Mouse (Mus musculus) limb, embryonic 15.5 days (tissue): ENCODE data around the gene Cdk2. TPM values are rescaled to one million over a fixed set of nuclear protein-coding genes. Genes with fewer than 3 reads are reported as not detected.

Source experiments
- ATAC-seq: fragments of 200-750 bp; cut with Nextera tagmentation; 2 replicates; pipeline ENCODE4 v1.8.0; 2017; ENCODE audit warnings: low read depth, moderate TSS enrichment; ENCODE audit not compliant: insufficient number of reproducible peaks, low FRiP score, low TSS enrichment
- H3K27ac ChIP-seq: fragments of 300-500 bp; sonication (generic); 2 replicates; pipeline ENCODE4 v1.5.1; 2015; ENCODE audit warnings: moderate library complexity, mild to moderate bottlenecking, inconsistent platforms
- H3K27me3 ChIP-seq: fragments of 300-500 bp; sonication (generic); 2 replicates; pipeline ENCODE4 v1.6.1; 2015; ENCODE audit warnings: inconsistent platforms
- H3K36me3 ChIP-seq: fragments of 300-500 bp; sonication (generic); 2 replicates; pipeline ENCODE4 v1.6.1; 2015; ENCODE audit warnings: inconsistent platforms
- H3K4me1 ChIP-seq: fragments of 300-500 bp; sonication (generic); 2 replicates; pipeline ENCODE4 v1.6.1; 2015; ENCODE audit warnings: inconsistent platforms
- H3K4me2 ChIP-seq: fragments of 300-500 bp; sonication (generic); 2 replicates; pipeline ENCODE4 v1.6.1; 2015; ENCODE audit warnings: mild to moderate bottlenecking, inconsistent platforms
- H3K4me3 ChIP-seq: fragments of 300-500 bp; sonication (generic); 2 replicates; pipeline ENCODE4 v1.5.1; 2015; ENCODE audit warnings: mild to moderate bottlenecking, inconsistent platforms
- H3K9ac ChIP-seq: fragments of 300-500 bp; sonication (generic); 2 replicates; pipeline ENCODE4 v1.6.1; 2015; ENCODE audit warnings: inconsistent platforms
- H3K9me3 ChIP-seq: fragments of 300-500 bp; sonication (generic); 2 replicates; pipeline ENCODE4 v1.6.1; 2016; ENCODE audit warnings: inconsistent platforms
- WGBS: fragments of 180-500 bp; shearing (Covaris S2); methylation state at CpG from one replicate; pipeline ENCODE4 v1.1.7; 2015; 5-methylcytosine and 5-hydroxymethylcytosine counted together
- polyA plus RNA-seq: library from polyadenylated mRNA; unstranded; fragments of >200 nt; fragmentation: Nextera tagmentation; extraction: Ambion mirVana; gene quantifications from 2 replicates; pipeline ENCODE4 v1.2.1, GENCODE M21; 2015

Cdk2 gene
- polyA plus RNA-seq, 1 experiment from 2014 or later, result 108 TPM

DNA sequence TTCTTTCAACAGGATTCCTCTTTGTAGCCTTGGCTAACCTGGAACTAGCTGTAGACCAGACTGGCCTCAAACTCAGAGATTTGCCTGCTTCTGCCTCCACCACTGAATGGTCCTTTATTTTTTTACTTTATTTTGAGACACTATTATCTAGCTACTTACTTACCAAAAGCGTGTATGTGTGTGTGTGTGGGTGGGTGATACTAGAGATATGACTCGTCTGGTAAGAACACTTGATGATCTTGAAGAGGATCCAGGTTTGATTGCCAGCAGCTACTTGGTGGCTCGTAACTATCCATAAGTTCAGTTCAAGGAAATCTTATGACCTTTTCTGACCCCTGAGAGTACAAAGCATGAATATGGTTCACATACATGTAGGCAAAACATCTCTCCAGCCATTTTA, 39.5 kb downstream of the Cdk2 start:
- WGBS, result 83% methylated on average over 3 of the region's 3 CpGs
- H3K4me3 ChIP-seq, result no peak overlapping the region

DNA sequence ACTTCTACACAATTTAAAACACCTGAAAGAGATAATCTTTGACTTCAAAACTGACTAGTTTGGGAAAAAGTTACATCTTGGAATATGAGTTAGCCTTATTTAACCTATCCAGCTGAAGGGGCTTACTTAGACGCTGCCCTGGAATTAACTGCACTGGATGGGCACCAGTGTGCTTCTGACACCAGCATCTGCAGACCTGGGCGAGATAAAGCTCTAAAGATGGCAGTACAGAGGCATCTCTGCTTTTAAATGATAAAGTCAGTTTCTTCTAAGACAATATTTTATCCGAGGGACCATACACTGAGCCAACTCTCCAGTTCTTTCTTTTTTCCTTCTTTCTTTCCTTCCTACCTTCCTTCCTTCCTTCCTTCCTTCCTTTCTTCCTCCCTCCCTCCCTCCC, 40.0 kb downstream of the Cdk2 start:
- peaks cover 13% of the 10 kb centered on the region; the same call in 1 of the 2 replicates for H3K4me1 ChIP-seq
- no peaks in the 10 kb centered on the region for H3K36me3 ChIP-seq
- no peak for ATAC-seq
- no peaks in the 10 kb centered on the region for H3K27me3 ChIP-seq
- no peaks in the 10 kb centered on the region for H3K9me3 ChIP-seq
- H3K4me2 ChIP-seq, result no peak overlapping the region
- H3K27ac ChIP-seq, result no peak overlapping the region
- WGBS, result 60% methylated on average over 3 of the region's 3 CpGs
- no peak overlapping the region for H3K4me3 ChIP-seq
- no peak overlapping the region for H3K9ac ChIP-seq

More for the DNA sequence above, 39.5 kb downstream of the Cdk2 start:
- ATAC-seq, result no peak
- H3K4me1 ChIP-seq, result peaks cover 13% of the 10 kb centered on the region; the same call in 1 of the 2 replicates
- H3K36me3 ChIP-seq, result no peaks in the 10 kb centered on the region
- H3K9ac ChIP-seq, result no peak overlapping the region
- no peaks in the 10 kb centered on the region for H3K9me3 ChIP-seq
- H3K27me3 ChIP-seq, result no peaks in the 10 kb centered on the region
- H3K27ac ChIP-seq, result no peak overlapping the region
- no peak overlapping the region for H3K4me2 ChIP-seq

DNA sequence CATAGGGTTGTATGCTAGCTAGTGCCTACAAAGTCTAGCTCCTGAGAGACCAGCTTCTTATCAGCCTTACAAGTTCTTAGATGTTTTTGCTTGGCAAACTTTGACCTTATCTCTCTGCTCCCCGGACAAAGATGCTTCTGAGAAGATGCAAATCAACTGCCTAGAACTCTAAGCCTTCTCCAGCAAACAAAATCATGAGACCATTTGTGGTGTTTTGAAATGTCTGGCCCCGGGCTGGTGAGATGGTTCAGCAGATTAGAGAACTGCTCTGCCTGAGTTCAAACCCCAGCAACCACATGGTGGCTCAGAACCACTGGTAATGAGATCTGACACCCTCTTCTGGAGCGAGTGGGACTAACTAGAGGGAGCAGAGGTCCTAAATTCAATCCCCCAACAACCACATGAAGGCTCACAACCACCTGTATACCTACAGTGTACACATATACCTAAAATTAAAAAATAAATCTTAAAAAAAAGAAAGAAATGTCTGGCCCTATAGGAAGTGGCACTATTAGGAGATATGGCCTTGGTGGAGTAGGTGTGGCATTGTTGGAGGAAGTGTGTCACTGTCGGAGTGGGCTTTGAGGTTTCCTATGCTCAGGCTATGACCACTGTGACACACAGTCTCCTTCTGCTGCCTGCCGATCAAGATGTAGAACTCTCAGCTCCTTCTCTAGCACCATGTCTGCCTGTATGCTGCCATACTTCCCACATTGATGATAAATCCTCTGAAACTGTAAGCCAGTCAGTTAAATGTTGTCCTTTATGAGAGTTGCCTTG, 41.2 kb downstream of the Cdk2 start:
- Histone ChIP-seq H3K4me3 (no peak overlapping the region), H3K4me2 (no peak overlapping the region), H3K36me3 (no peaks in the 10 kb centered on the region), H3K27ac (no peak overlapping the region), H3K9me3 (no peaks in the 10 kb centered on the region), H3K9ac (no peak overlapping the region), H3K4me1 (0 out of 2 replicates have a peak, but pooled peaks cover 4% of the 10 kb centered on the region), H3K27me3 (no peaks in the 10 kb centered on the region)
- no peak for ATAC-seq
- WGBS, result 65% methylated on average over 5 of the region's 5 CpGs

DNA sequence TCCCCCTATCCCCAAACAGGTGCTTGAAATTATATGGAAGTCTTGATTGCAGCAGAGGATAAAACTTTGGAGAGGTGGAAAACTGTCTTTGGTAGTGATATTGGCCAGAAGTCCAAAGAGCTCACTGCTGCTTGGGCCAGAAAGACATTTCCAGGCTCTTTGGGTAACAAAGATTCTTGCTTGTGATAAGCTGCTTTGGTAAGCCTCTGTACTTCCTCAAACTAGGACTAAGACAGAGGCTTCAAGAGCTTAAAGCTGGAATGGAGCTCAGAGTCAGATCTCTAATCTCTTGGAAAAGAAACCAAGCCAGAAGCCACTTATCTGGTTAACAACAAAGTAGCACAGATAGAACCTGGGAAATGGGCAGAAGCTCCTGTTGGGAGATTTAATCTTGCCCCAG, 42.4 kb downstream of the Cdk2 start:
- ATAC-seq, result no peak
- Histone ChIP-seq H3K9ac (no peak overlapping the region), H3K4me2 (no peak overlapping the region), H3K4me1 (no peaks in the 10 kb centered on the region), H3K4me3 (no peak overlapping the region), H3K27me3 (no peaks in the 10 kb centered on the region), H3K9me3 (no peaks in the 10 kb centered on the region), H3K27ac (no peak overlapping the region), H3K36me3 (no peaks in the 10 kb centered on the region)

DNA sequence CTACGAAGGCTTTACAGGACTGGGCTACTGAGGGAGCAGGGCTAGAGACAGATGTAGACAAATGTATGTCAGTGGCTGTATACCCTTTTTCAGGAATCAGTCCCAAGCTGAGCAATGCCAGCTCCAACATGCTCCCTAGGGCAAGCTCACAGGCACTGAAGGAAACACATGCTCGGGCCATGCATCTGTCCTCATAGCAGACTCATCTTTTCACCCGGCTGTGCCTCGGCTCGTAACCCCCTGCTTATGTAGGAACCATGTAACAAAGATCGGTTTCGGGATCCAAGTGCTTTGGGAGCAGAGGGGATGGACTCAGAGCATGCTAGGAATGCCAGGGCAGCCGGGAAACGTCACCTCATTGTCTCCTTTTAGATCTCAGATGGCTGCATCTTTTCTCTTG, 45.3 kb downstream of the Cdk2 start:
- no peaks in the 10 kb centered on the region for H3K36me3 ChIP-seq
- H3K4me3 ChIP-seq, result no peak overlapping the region
- H3K4me2 ChIP-seq, result no peak overlapping the region
- H3K4me1 ChIP-seq, result no peaks in the 10 kb centered on the region
- H3K9ac ChIP-seq, result no peak overlapping the region
- no peak for ATAC-seq
- no peaks in the 10 kb centered on the region for H3K27me3 ChIP-seq
- no peaks in the 10 kb centered on the region for H3K9me3 ChIP-seq
- no peak overlapping the region for H3K27ac ChIP-seq
- WGBS, result 48% methylated on average over 9 of the region's 9 CpGs

DNA sequence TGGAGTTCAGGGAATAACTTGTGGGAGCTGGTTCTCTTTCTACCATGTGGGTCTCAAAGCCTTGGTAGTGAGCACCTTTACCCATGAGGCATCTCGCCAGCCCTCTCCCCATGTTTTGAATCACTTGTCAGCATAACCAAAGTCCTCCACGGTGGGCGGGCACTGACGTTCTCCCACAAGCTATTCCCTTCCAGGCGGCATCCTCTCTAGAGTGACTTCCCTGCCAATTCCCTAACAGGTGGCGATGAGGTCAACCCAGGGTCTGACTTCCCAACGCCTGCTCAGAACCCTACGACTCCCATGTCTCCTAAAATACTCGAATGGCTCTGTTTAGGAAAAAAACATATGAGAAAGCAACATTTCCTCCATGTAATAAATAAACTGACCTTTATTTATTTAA, 47.0 kb downstream of the Cdk2 start:
- H3K36me3 ChIP-seq, result no peaks in the 10 kb centered on the region
- ATAC-seq, result no peak
- H3K27me3 ChIP-seq, result no peaks in the 10 kb centered on the region
- H3K9me3 ChIP-seq, result no peaks in the 10 kb centered on the region
- no peak overlapping the region for H3K27ac ChIP-seq
- H3K4me1 ChIP-seq, result no peaks in the 10 kb centered on the region
- WGBS, result 48% methylated on average over 9 of the region's 9 CpGs
- no peak overlapping the region for H3K9ac ChIP-seq
- no peak overlapping the region for H3K4me2 ChIP-seq
- no peak overlapping the region for H3K4me3 ChIP-seq

DNA sequence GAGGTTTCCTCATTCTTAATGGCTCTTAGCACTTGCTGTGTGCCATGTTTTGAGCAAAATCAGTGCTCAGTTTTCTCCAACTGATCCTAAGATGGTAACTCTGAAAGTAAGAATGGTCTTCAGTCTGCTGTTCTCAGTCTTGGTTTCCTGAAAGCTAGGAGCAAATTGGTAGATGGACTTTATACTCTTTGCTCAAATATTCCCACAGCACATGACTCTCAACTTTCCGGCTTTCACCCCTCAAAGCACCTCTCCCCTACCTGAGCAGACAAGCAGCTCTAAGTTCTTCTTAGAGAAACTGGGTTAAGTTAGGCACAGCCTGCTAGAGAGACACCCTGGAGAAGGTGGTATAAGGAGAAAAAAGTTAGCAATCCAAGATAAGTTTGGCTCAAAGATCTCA, 48.1 kb downstream of the Cdk2 start:
- Histone ChIP-seq H3K27me3 (no peaks in the 10 kb centered on the region), H3K4me1 (no peaks in the 10 kb centered on the region), H3K4me3 (no peak overlapping the region), H3K4me2 (no peak overlapping the region), H3K27ac (no peak overlapping the region), H3K9ac (no peak overlapping the region), H3K9me3 (no peaks in the 10 kb centered on the region), H3K36me3 (no peaks in the 10 kb centered on the region)
- no peak for ATAC-seq
- 95% methylated on average over 1 of the region's 1 CpGs for WGBS

DNA sequence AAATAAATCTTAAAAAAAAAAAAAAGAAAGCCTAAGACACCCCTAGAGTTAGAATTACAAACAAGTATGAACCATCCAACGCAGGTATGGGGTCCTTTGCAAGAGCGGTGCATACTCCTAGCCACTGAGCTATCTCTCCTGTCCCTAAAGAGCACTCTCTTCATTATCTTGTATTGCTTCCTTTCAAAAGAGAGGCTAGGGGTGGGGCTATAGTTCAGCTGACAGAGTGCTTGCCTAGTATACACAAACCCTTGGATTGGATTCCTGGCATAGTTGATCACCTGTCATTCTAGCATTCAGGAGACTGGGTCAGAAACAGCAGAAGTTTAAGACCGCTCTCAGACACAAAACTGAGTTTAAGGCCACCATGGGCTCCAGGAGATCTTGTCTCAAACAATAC, 49.6 kb downstream of the Cdk2 start:
- H3K9ac ChIP-seq, result no peak overlapping the region
- no peaks in the 10 kb centered on the region for H3K27me3 ChIP-seq
- no peaks in the 10 kb centered on the region for H3K9me3 ChIP-seq
- 79% methylated on average over 3 of the region's 3 CpGs for WGBS
- no peaks in the 10 kb centered on the region for H3K36me3 ChIP-seq
- no peak for ATAC-seq
- no peak overlapping the region for H3K4me3 ChIP-seq
- no peaks in the 10 kb centered on the region for H3K4me1 ChIP-seq
- H3K4me2 ChIP-seq, result no peak overlapping the region
- H3K27ac ChIP-seq, result no peak overlapping the region

DNA sequence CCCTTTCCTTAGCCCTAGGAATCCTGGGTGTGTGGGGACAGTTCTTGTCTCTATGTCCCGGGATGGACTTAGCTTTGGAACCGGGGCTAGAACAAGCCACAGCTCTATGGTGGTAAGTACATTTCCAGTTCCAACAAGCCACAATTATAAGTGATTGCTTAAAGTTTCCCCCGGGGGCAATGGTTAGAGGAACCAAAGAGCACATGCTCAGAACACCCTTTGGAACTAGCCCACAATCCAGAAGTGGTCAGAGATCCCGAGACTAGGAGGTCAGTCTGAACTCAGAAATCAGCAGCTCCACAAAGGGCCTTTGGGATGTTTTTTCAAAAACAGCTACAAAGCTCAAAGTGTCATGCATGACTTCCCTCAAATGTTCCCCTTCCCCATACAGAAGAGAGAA, 51.0 kb downstream of the Cdk2 start:
- Histone ChIP-seq H3K9ac (no peak overlapping the region), H3K4me3 (no peak overlapping the region), H3K36me3 (no peaks in the 10 kb centered on the region), H3K4me1 (no peaks in the 10 kb centered on the region), H3K27ac (no peak overlapping the region), H3K9me3 (no peaks in the 10 kb centered on the region), H3K27me3 (no peaks in the 10 kb centered on the region), H3K4me2 (no peak overlapping the region)
- no peak for ATAC-seq
- WGBS, result 51% methylated on average over 4 of the region's 4 CpGs

Other genes starting within 250 kb of the Cdk2 start
- gene Smarcc2, start 245.8 kb downstream of the Cdk2 start, polyA plus RNA-seq, result 80.7 and 84.4 TPM in 2 replicates
- 1,269 and 1,341 TPM in 2 replicates for gene Myl6, start 210.9 kb downstream of the Cdk2 start, polyA plus RNA-seq
- gene Myl6b, start 206.3 kb downstream of the Cdk2 start, polyA plus RNA-seq, result 4.7 and 7.4 TPM in 2 replicates
- gene Esyt1, start 179.2 kb downstream of the Cdk2 start, polyA plus RNA-seq, result 42.8 and 44.9 TPM in 2 replicates
- 13.2 and 15.4 TPM in 2 replicates for gene Zc3h10, start 157.3 kb downstream of the Cdk2 start, polyA plus RNA-seq
- 3,349 and 4,229 TPM in 2 replicates for gene Rpl41, start 155.7 kb downstream of the Cdk2 start, polyA plus RNA-seq
- 194 and 209 TPM in 2 replicates for gene Pa2g4, start 139.0 kb downstream of the Cdk2 start, polyA plus RNA-seq
- 20.4 and 20.8 TPM in 2 replicates for gene Erbb3, start 115.4 kb downstream of the Cdk2 start, polyA plus RNA-seq
- 584 and 840 TPM in 2 replicates for gene Rps26, start 78.3 kb downstream of the Cdk2 start, polyA plus RNA-seq
- 3.5 and 4.1 TPM in 2 replicates for gene Ikzf4, start 59.0 kb downstream of the Cdk2 start, polyA plus RNA-seq
- gene Suox, start 31.0 kb downstream of the Cdk2 start, polyA plus RNA-seq, result 22.1 and 24.7 TPM in 2 replicates
- gene Rab5b, start 8.8 kb downstream of the Cdk2 start, polyA plus RNA-seq, result 90.6 and 97.4 TPM in 2 replicates
- 6.5 and 9.5 TPM in 2 replicates for gene Pmel, start 836 bp downstream of the Cdk2 start, polyA plus RNA-seq
- 26.0 and 26.4 TPM in 2 replicates for gene Dgka, start 39.8 kb upstream of the Cdk2 start, polyA plus RNA-seq
- 33.7 and 34.4 TPM in 2 replicates for gene Pym1, start 42.9 kb upstream of the Cdk2 start, polyA plus RNA-seq
- 1.7 and 2.5 TPM in 2 replicates for gene Mmp19, start 85.9 kb upstream of the Cdk2 start, polyA plus RNA-seq
- gene Dnajc14, start 99.0 kb upstream of the Cdk2 start, polyA plus RNA-seq, result 64.2 and 65.8 TPM in 2 replicates
- 24.3 and 24.4 TPM in 2 replicates for gene Tmem198b, start 99.3 kb upstream of the Cdk2 start, polyA plus RNA-seq
- gene Sarnp, start 112.3 kb upstream of the Cdk2 start, polyA plus RNA-seq, result 180 and 182 TPM in 2 replicates
- 64.8 and 66.3 TPM in 2 replicates for gene Ormdl2, start 116.6 kb upstream of the Cdk2 start, polyA plus RNA-seq
- gene Gdf11, start 186.7 kb upstream of the Cdk2 start, polyA plus RNA-seq, result 5.9 and 6.2 TPM in 2 replicates
- 1,128 and 1,135 TPM in 2 replicates for gene Cd63, start 196.0 kb upstream of the Cdk2 start, polyA plus RNA-seq
- 13.6 and 16.8 TPM in 2 replicates for gene Rdh5, start 217.9 kb upstream of the Cdk2 start, polyA plus RNA-seq
- gene Bloc1s1, start 219.0 kb upstream of the Cdk2 start, polyA plus RNA-seq, result 225 and 234 TPM in 2 replicates
- 11.8 and 27.8 TPM in 2 replicates for gene Itga7, start 228.8 kb upstream of the Cdk2 start, polyA plus RNA-seq